Mouse (Mus musculus) CH12.LX (cell line): ENCODE data around the gene D10Wsu102e. TPM values are rescaled to one million over a fixed set of nuclear protein-coding genes. Genes with fewer than 3 reads are reported as not detected.
A peak's percentile ranks its signal among the peaks of the same experiment; 100 is the strongest.

Experiments
- DNase-seq: peaks from one replicate; pipeline ENCODE4 v3.0.0-alpha.2; 2013; ENCODE audit errors: extremely low read depth
- H3K27ac ChIP-seq: 2 replicates; pipeline ENCODE4 v1.5.1; 2012; ENCODE audit warnings: low read depth, mild to moderate bottlenecking, control low read depth, moderate library complexity; ENCODE audit not compliant: insufficient read depth
- H3K27me3 ChIP-seq: replicated peaks from 2 replicates; pipeline ENCODE3; 2012; ENCODE audit warnings: inconsistent platforms
- H3K36me3 ChIP-seq, 2 experiments: replicated peaks in 1 of 2; 2 replicates each; pipeline versions ENCODE3 to v1.6.1; 2012; ENCODE audit warnings: inconsistent platforms in 1 of 2, low read length in 1 of 2, mild to moderate bottlenecking in 1 of 2, mixed read lengths in 1 of 2, moderate library complexity in 1 of 2; ENCODE audit not compliant: control insufficient read depth in 1 of 2, insufficient read depth in 1 of 2
- H3K4me1 ChIP-seq, 2 experiments: 2 replicates each; pipeline ENCODE4 v1.6.1; 2012; ENCODE audit warnings: inconsistent platforms in 1 of 2, moderate library complexity in 1 of 2; ENCODE audit not compliant: insufficient read depth in 2 of 2, control insufficient read depth in 1 of 2
- H3K4me2 ChIP-seq: 2 replicates; pipeline ENCODE4 v1.6.1; 2012; ENCODE audit warnings: low read depth, mild to moderate bottlenecking, control low read depth; ENCODE audit not compliant: poor library complexity, insufficient read depth, severe bottlenecking
- H3K4me3 ChIP-seq, 3 experiments: fragments of 150-350 bp in 1 of 3; sonication (generic) in 1 of 3; replicated peaks in 1 of 3; 2 replicates each; pipeline versions ENCODE3 to v1.5.1; 2011 to 2012; ENCODE audit warnings: low read depth in 2 of 3, low read length in 2 of 3, mild to moderate bottlenecking in 2 of 3, moderate library complexity in 2 of 3, control low read depth in 1 of 3, improper control_type of control experiment in 1 of 3, inconsistent platforms in 1 of 3, mixed read lengths in 1 of 3; ENCODE audit not compliant: poor library complexity in 1 of 3
- H3K79me2 ChIP-seq: replicated peaks from 2 replicates; pipeline ENCODE4 v1.6.1; 2012; ENCODE audit warnings: mild to moderate bottlenecking, moderate library complexity; ENCODE audit not compliant: control insufficient read depth, poor library complexity, insufficient read depth, severe bottlenecking; ENCODE audit errors: extremely low read depth
- H3K9ac ChIP-seq: 2 replicates; pipeline ENCODE4 v1.6.1; 2012; ENCODE audit warnings: low read depth, mild to moderate bottlenecking, control low read depth, moderate library complexity; ENCODE audit not compliant: insufficient read depth
- H3K9me3 ChIP-seq: replicated peaks from 2 replicates; pipeline ENCODE3; 2012; ENCODE audit warnings: low read length, inconsistent platforms, mixed read lengths
- BHLHE40 ChIP-seq: IDR thresholded peaks from 2 replicates; pipeline ENCODE4 v1.6.1; 2011; ENCODE audit warnings: mild to moderate bottlenecking, low read depth, low read length, improper control_type of control experiment
- CHD1 ChIP-seq: IDR thresholded peaks from 2 replicates; pipeline ENCODE4 v1.6.1; 2012; ENCODE audit warnings: low read depth, low read length, improper control_type of control experiment, inconsistent platforms
- CHD2 ChIP-seq: IDR thresholded peaks from 2 replicates; pipeline ENCODE4 v1.6.1; 2011; ENCODE audit warnings: low read length, improper control_type of control experiment
- CTCF ChIP-seq, 2 experiments: IDR thresholded peaks in 1 of 2; conservative IDR thresholded peaks in 1 of 2; 2 replicates each; pipeline ENCODE4 v1.5.1; 2011 to 2012; ENCODE audit warnings: low read depth in 2 of 2, low read length in 2 of 2, improper control_type of control experiment in 1 of 2, inconsistent platforms in 1 of 2, mild to moderate bottlenecking in 1 of 2, moderate library complexity in 1 of 2
- E2F4 ChIP-seq: IDR thresholded peaks from 2 replicates; pipeline ENCODE4 v1.6.1; 2011; ENCODE audit warnings: low read depth, low read length, improper control_type of control experiment; ENCODE audit not compliant: insufficient replicate concordance
- ELF1 ChIP-seq: IDR thresholded peaks from 2 replicates; pipeline ENCODE4 v1.6.1; 2014; ENCODE audit warnings: low read depth, mild to moderate bottlenecking, inconsistent platforms, low read length, improper control_type of control experiment
- ETS1 ChIP-seq: conservative IDR thresholded peaks from 2 replicates; pipeline ENCODE4 v1.6.1; 2012; ENCODE audit warnings: low read depth, mild to moderate bottlenecking, inconsistent platforms, low read length, improper control_type of control experiment, moderate library complexity
- HCFC1 ChIP-seq: IDR thresholded peaks from 2 replicates; pipeline ENCODE4 v1.6.1; 2012; ENCODE audit warnings: low read depth, mild to moderate bottlenecking, inconsistent platforms, low read length, improper control_type of control experiment
- IRF4 ChIP-seq: IDR thresholded peaks from 2 replicates; pipeline ENCODE4 v1.6.1; 2014; ENCODE audit warnings: low read depth, mild to moderate bottlenecking, inconsistent platforms, low read length, improper control_type of control experiment
- JUN ChIP-seq: IDR thresholded peaks from 2 replicates; pipeline ENCODE4 v1.6.1; 2011; ENCODE audit warnings: low read depth, mild to moderate bottlenecking, low read length, improper control_type of control experiment, moderate library complexity; ENCODE audit not compliant: insufficient read depth
- JUND ChIP-seq: conservative IDR thresholded peaks from 2 replicates; pipeline ENCODE4 v1.6.1; 2011; ENCODE audit warnings: low read depth, low read length, improper control_type of control experiment
- KAT2A ChIP-seq: IDR thresholded peaks from 2 replicates; pipeline ENCODE4 v1.6.1; 2012; ENCODE audit warnings: low read length, improper control_type of control experiment, inconsistent platforms; ENCODE audit not compliant: insufficient replicate concordance
- MAFK ChIP-seq: IDR thresholded peaks from 2 replicates; pipeline ENCODE4 v1.6.1; 2011; ENCODE audit warnings: low read length, improper control_type of control experiment; ENCODE audit not compliant: insufficient replicate concordance
- MAX ChIP-seq: IDR thresholded peaks from 2 replicates; pipeline ENCODE4 v1.6.1; 2011; ENCODE audit warnings: low read length, improper control_type of control experiment
- MAZ ChIP-seq: IDR thresholded peaks from 2 replicates; pipeline ENCODE4 v1.6.1; 2012; ENCODE audit warnings: low read depth, mild to moderate bottlenecking, inconsistent platforms, low read length, improper control_type of control experiment, moderate library complexity
- MEF2A ChIP-seq: IDR thresholded peaks from 2 replicates; pipeline ENCODE4 v1.6.1; 2014; ENCODE audit warnings: low read depth, mild to moderate bottlenecking, inconsistent platforms, low read length, improper control_type of control experiment, borderline replicate concordance
- MYC ChIP-seq: IDR thresholded peaks from 2 replicates; pipeline ENCODE4 v1.6.1; 2011; ENCODE audit warnings: low read depth, mild to moderate bottlenecking, improper control_type of control experiment, low read length
- NRF1 ChIP-seq: IDR thresholded peaks from 2 replicates; pipeline ENCODE4 v1.6.1; 2014; ENCODE audit warnings: low read depth, mild to moderate bottlenecking, inconsistent platforms, low read length, improper control_type of control experiment, moderate library complexity
- PAX5 ChIP-seq: IDR thresholded peaks from 2 replicates; pipeline ENCODE4 v1.6.1; 2012; ENCODE audit warnings: low read length, inconsistent platforms, mixed read lengths
- POLR2AphosphoS2 ChIP-seq: IDR thresholded peaks from 2 replicates; pipeline ENCODE4 v1.6.1; 2011; ENCODE audit warnings: low read depth, low read length, improper control_type of control experiment
- RAD21 ChIP-seq: IDR thresholded peaks from 2 replicates; pipeline ENCODE4 v1.6.1; 2011; ENCODE audit warnings: low read depth, mild to moderate bottlenecking, low read length, improper control_type of control experiment, moderate library complexity
- SIN3A ChIP-seq: IDR thresholded peaks from 2 replicates; pipeline ENCODE4 v1.6.1; 2012; ENCODE audit warnings: low read length, improper control_type of control experiment, inconsistent platforms
- SMC3 ChIP-seq: IDR thresholded peaks from 2 replicates; pipeline ENCODE4 v1.6.1; 2011; ENCODE audit warnings: low read depth, low read length, improper control_type of control experiment
- TBP ChIP-seq: conservative IDR thresholded peaks from 2 replicates; pipeline ENCODE4 v1.6.1; 2011; ENCODE audit warnings: low read depth, low read length, improper control_type of control experiment
- TCF12 ChIP-seq: IDR thresholded peaks from 2 replicates; pipeline ENCODE4 v1.6.1; 2014; ENCODE audit warnings: low read depth, mild to moderate bottlenecking, inconsistent platforms, low read length, improper control_type of control experiment
- UBTF ChIP-seq: IDR thresholded peaks from 2 replicates; pipeline ENCODE4 v1.6.1; 2012; ENCODE audit warnings: low read depth, mild to moderate bottlenecking, inconsistent platforms, low read length, improper control_type of control experiment, moderate library complexity
- USF1 ChIP-seq: IDR thresholded peaks from 2 replicates; pipeline ENCODE4 v1.6.1; 2014; ENCODE audit warnings: low read depth, mild to moderate bottlenecking, inconsistent platforms, low read length, improper control_type of control experiment
- USF2 ChIP-seq: conservative IDR thresholded peaks from 2 replicates; pipeline ENCODE4 v1.6.1; 2011; ENCODE audit warnings: low read depth, low read length, improper control_type of control experiment
- ZKSCAN1 ChIP-seq: IDR thresholded peaks from 2 replicates; pipeline ENCODE4 v1.6.1; 2012; ENCODE audit warnings: low read depth, inconsistent platforms, low read length, improper control_type of control experiment, borderline replicate concordance
- ZNF384 ChIP-seq: IDR thresholded peaks from 2 replicates; pipeline ENCODE4 v1.6.1; 2012; ENCODE audit warnings: low read depth, low read length, improper control_type of control experiment, inconsistent platforms
- dilution Hi-C: fragments of 300-500 bp; cut with MboI; formaldehyde crosslinking; loops from 2 replicates; pipeline ENCODE4 v1.14.3; 2020; ENCODE audit warnings: low sequenced_read_pairs; ENCODE audit not compliant: extremely low pct_unique_long_range_greater_than_20kb, extremely low pct_ligation_motif_present
- in situ Hi-C: fragments of 300-500 bp; cut with MboI; formaldehyde crosslinking; loops from 3 replicates; pipeline ENCODE4 v1.14.3; 2019; ENCODE audit warnings: low sequenced_read_pairs, low pct_ligation_motif_present, low pct_unique_long_range_greater_than_20kb, mixed read lengths
- polyA plus RNA-seq: library from polyadenylated mRNA; unstranded; fragments of >175 nt; gene quantifications from 2 replicates; pipeline ENCODE4 v1.2.1, GENCODE M21; 2012; ENCODE audit warnings: low read depth; ENCODE audit not compliant: insufficient read length
- total RNA-seq, 2 experiments: library from RNA; depleted of rRNA; stranded (reverse); fragments of 300-350 nt in 1 of 2; fragments of >200 nt in 1 of 2; gene quantifications; 2 replicates each; pipeline ENCODE4 v1.2.3; 2012 to 2014

The D10Wsu102e gene
- total and polyA plus RNA-seq, 3 experiments, result 1.0 to 1.6 (median 1.6) TPM

GRCm38 (mm10) chr10:83380501-83380900, 20.5 kb downstream of the D10Wsu102e start:
- no peaks in the 10 kb centered on the region for H3K27me3 ChIP-seq
- peaks cover 29% of the 10 kb centered on the region for H3K9me3 ChIP-seq
- dilution Hi-C loops, result no loop called here
- peaks cover 25 to 59% of the 10 kb centered on the region in 2 experiments for H3K36me3 ChIP-seq
- H3K4me2 ChIP-seq, result no peak overlapping the region
- no peak overlapping the region for H3K27ac ChIP-seq
- TF ChIP-seq ZNF384, result no peak
- no peak for TF ChIP-seq IRF4
- TF ChIP-seq JUN, result no peak
- no peak for TF ChIP-seq TBP
- no peak for TF ChIP-seq SMC3
- TF ChIP-seq TCF12, result no peak
- no peak for TF ChIP-seq E2F4
- no peak for TF ChIP-seq CTCF (conservative IDR thresholded peaks at IDR 0.05 in 1 of 2, IDR thresholded peaks at IDR 0.05 in 1 of 2; ENCODE audit: low read depth in 2 of 2, low read length in 2 of 2)
- no peak for TF ChIP-seq HCFC1
- no peak for TF ChIP-seq CHD2
- TF ChIP-seq USF1, result no peak
- no peak for TF ChIP-seq MYC
- TF ChIP-seq KAT2A, result no peak
- TF ChIP-seq SIN3A, result no peak
- no peak for DNase-seq
- H3K79me2 ChIP-seq, result no peaks in the 10 kb centered on the region
- H3K4me3 ChIP-seq, result no peak overlapping the region
- no peak overlapping the region for H3K9ac ChIP-seq
- H3K4me1 ChIP-seq, result peaks cover 8 to 54% of the 10 kb centered on the region in 2 experiments; a peak in 3 of 4 replicates
- in situ Hi-C loops, result no loop called here

- Histone ChIP-seq H3K9ac (no peak overlapping the region), H3K9me3 (peaks cover 31% of the 10 kb centered on the region), H3K4me2 (no peak overlapping the region), H3K36me3 (peaks cover 19 to 50% of the 10 kb centered on the region in 2 experiments), H3K4me1 (peaks cover 5 to 46% of the 10 kb centered on the region in 2 experiments; a peak in 3 of 4 replicates), H3K27me3 (no peaks in the 10 kb centered on the region), H3K4me3 (no peak overlapping the region), H3K79me2 (no peaks in the 10 kb centered on the region), H3K27ac (no peak overlapping the region)
- no peak for DNase-seq
- TF ChIP-seq ETS1, result no peak
- TF ChIP-seq ZKSCAN1, result no peak
- TF ChIP-seq JUND, result no peak
- TF ChIP-seq UBTF, result no peak
- TF ChIP-seq CHD1, result no peak
- no peak for TF ChIP-seq TCF12
- TF ChIP-seq ELF1, result no peak
- TF ChIP-seq USF1, result no peak
- TF ChIP-seq MEF2A, result no peak
- TF ChIP-seq ZNF384, result no peak
- no peak for TF ChIP-seq MAFK
- TF ChIP-seq USF2, result no peak
- no peak for TF ChIP-seq IRF4
- no peak for TF ChIP-seq POLR2AphosphoS2
- no peak for TF ChIP-seq TBP
- no peak for TF ChIP-seq E2F4
- no peak for TF ChIP-seq JUN
- TF ChIP-seq BHLHE40, result no peak
- peak; percentile 34; the same call in 1 of the 2 replicates for TF ChIP-seq SMC3
- peak in 1 of 2 experiments; percentile 24; a peak in 1 of 4 replicates for TF ChIP-seq CTCF (conservative IDR thresholded peaks at IDR 0.05 in 1 of 2, IDR thresholded peaks at IDR 0.05 in 1 of 2; ENCODE audit: low read depth in 2 of 2, low read length in 2 of 2)
- TF ChIP-seq MAZ, result no peak
- TF ChIP-seq RAD21, result peak; percentile 13
- no peak for TF ChIP-seq HCFC1
- no peak for TF ChIP-seq PAX5
- TF ChIP-seq NRF1, result no peak
- TF ChIP-seq MAX, result no peak
- no peak for TF ChIP-seq SIN3A
- dilution Hi-C loops, result no loop called here
- in situ Hi-C loops, result no loop called here
Observed at GRCm38 (mm10) chr10:83382528-83382927, 22.5 kb downstream of the D10Wsu102e start.
